Mouse (Mus musculus) bone marrow macrophage, adult 2 months (primary cell): Measurements from ENCODE around the gene Arfip1.

Source experiments
- CTCF ChIP-seq: IDR thresholded peaks from 2 replicates; pipeline ENCODE4 v1.5.1; 2012; ENCODE audit warnings: low read depth, mild to moderate bottlenecking, low read length, moderate library complexity
- POLR2A ChIP-seq: IDR thresholded peaks from 2 replicates; pipeline ENCODE4 v1.6.1; 2012; ENCODE audit warnings: mild to moderate bottlenecking, low read depth, low read length, borderline replicate concordance

DNA sequence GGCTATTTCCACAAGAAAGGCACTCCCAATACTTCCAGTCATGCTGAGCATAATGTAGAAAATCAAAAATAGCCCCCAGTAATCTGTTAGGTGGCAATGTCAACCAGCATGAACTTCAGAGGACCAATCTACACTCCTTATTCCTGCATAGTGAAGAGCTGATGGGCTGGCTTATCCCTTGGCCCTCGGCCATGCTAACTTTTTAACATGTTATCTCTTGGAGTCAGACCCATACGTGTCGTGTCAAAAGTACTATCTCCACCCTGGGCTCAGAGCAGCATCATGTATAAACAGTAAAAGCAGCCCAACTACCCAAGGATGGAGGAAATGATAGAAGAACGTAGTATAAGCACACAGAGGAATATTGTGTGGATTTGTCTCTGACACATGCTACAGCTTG lies 111.3 kb downstream of the Arfip1 start:
- TF ChIP-seq CTCF, result no peak
- no peak for TF ChIP-seq POLR2A
